Mouse (Mus musculus) midbrain, embryonic 12.5 days (tissue): ENCODE measurements at regions not wholly inside any gene's neighbourhood (a gene's known extent, or its start where the extent isn't known, plus 50 kb on each side); places are given as distances from the start of the nearest gene placed in this dataset.

Experiments
- ATAC-seq: fragments of 200-750 bp; cut with Nextera tagmentation; 2 replicates; pipeline ENCODE4 v1.8.0; 2017; ENCODE audit warnings: low read depth, moderate TSS enrichment, moderate library complexity; ENCODE audit not compliant: low FRiP score
- H3K27ac ChIP-seq: fragments of 300-500 bp; sonication (generic); replicated peaks from 2 replicates; pipeline ENCODE4 v1.5.1; 2016; ENCODE audit warnings: mild to moderate bottlenecking
- H3K27me3 ChIP-seq: fragments of 300-500 bp; sonication (generic); 2 replicates; pipeline ENCODE4 v1.6.1; 2016; ENCODE audit warnings: mild to moderate bottlenecking
- H3K36me3 ChIP-seq: fragments of 300-500 bp; sonication (generic); 2 replicates; pipeline ENCODE4 v1.6.1; 2016
- H3K4me1 ChIP-seq: fragments of 300-500 bp; sonication (generic); 2 replicates; pipeline ENCODE4 v1.6.1; 2016
- H3K4me2 ChIP-seq: fragments of 300-500 bp; sonication (generic); replicated peaks from 2 replicates; pipeline ENCODE4 v1.6.1; 2016; ENCODE audit warnings: mild to moderate bottlenecking, moderate library complexity
- H3K4me3 ChIP-seq: fragments of 300-500 bp; sonication (generic); 2 replicates; pipeline ENCODE4 v1.5.1; 2016; ENCODE audit warnings: mild to moderate bottlenecking
- H3K9ac ChIP-seq: fragments of 300-500 bp; sonication (generic); replicated peaks from 2 replicates; pipeline ENCODE4 v1.6.1; 2016; ENCODE audit warnings: mild to moderate bottlenecking, moderate library complexity
- H3K9me3 ChIP-seq: fragments of 300-500 bp; sonication (generic); 2 replicates; pipeline ENCODE4 v1.6.1; 2016; ENCODE audit warnings: mild to moderate bottlenecking
- WGBS: fragments of 180-500 bp; shearing (Covaris S2); methylation state at CpG from one replicate; pipeline ENCODE4 v1.1.7; 2016; 5-methylcytosine and 5-hydroxymethylcytosine counted together

- no peaks in the 10 kb centered on the region for H3K36me3 ChIP-seq
- 66% methylated on average over 3 of the region's 3 CpGs for WGBS
- peaks cover 6% of the 10 kb centered on the region; the same call in 1 of the 2 replicates for H3K4me1 ChIP-seq
- ATAC-seq = no peak
- no peak overlapping the region for H3K27ac ChIP-seq
- peaks cover 76% of the 10 kb centered on the region for H3K27me3 ChIP-seq
- H3K4me2 ChIP-seq = no peak overlapping the region
- no peak overlapping the region for H3K4me3 ChIP-seq
- no peaks in the 10 kb centered on the region for H3K9me3 ChIP-seq
- no peak overlapping the region for H3K9ac ChIP-seq
Measured at GRCm38 (mm10) chr5:146684429-146684828, 99.4 kb upstream of the Gpr12 start.

GRCm38 (mm10) chr5:146683554-146683953 lies 98.5 kb upstream of the Gpr12 start:
- Histone ChIP-seq H3K36me3 (no peaks in the 10 kb centered on the region), H3K27me3 (peaks cover 84% of the 10 kb centered on the region), H3K4me3 (no peak overlapping the region), H3K9ac (no peak overlapping the region), H3K27ac (no peak overlapping the region), H3K4me1 (peaks cover 12% of the 10 kb centered on the region), H3K9me3 (no peaks in the 10 kb centered on the region), H3K4me2 (no peak overlapping the region)
- WGBS = 65% methylated on average over 7 of the region's 8 CpGs
- ATAC-seq = no peak

GRCm38 (mm10) chr5:146682893-146683292 lies 97.9 kb upstream of the Gpr12 start:
- WGBS = 69% methylated on average over 5 of the region's 5 CpGs
- no peak for ATAC-seq
- Histone ChIP-seq H3K4me1 (peaks cover 16% of the 10 kb centered on the region), H3K9me3 (no peaks in the 10 kb centered on the region), H3K9ac (no peak overlapping the region), H3K27me3 (peaks cover 83% of the 10 kb centered on the region), H3K27ac (no peak overlapping the region), H3K4me3 (no peak overlapping the region), H3K4me2 (no peak overlapping the region), H3K36me3 (no peaks in the 10 kb centered on the region)

DNA sequence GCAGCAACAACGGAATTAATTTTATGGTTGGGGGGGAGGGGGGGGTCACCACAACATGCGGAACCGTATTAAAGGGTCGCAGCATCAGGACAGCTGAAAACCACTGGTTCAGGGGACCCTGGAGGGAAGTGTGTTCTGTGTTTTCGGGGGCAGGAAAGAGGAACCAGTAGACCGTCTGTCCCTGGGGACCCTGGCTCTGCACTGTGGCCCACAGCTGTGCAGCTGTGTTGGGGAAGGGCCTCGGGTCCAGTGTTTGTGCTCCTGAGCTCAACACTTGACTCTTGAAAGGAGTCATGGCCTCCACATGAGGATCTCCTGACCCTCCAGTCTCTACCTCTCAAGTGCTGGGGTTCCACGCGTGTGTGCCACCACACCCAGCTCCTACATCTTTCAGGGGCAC lies 96.5 kb upstream of the Gpr12 start:
- Histone ChIP-seq H3K9ac (no peak overlapping the region), H3K9me3 (no peaks in the 10 kb centered on the region), H3K27me3 (peaks cover 79% of the 10 kb centered on the region), H3K27ac (no peak overlapping the region), H3K4me1 (peaks cover 18% of the 10 kb centered on the region), H3K4me3 (no peak overlapping the region), H3K36me3 (no peaks in the 10 kb centered on the region), H3K4me2 (no peak overlapping the region)
- WGBS = 91% methylated on average over 9 of the region's 9 CpGs
- no peak for ATAC-seq

DNA sequence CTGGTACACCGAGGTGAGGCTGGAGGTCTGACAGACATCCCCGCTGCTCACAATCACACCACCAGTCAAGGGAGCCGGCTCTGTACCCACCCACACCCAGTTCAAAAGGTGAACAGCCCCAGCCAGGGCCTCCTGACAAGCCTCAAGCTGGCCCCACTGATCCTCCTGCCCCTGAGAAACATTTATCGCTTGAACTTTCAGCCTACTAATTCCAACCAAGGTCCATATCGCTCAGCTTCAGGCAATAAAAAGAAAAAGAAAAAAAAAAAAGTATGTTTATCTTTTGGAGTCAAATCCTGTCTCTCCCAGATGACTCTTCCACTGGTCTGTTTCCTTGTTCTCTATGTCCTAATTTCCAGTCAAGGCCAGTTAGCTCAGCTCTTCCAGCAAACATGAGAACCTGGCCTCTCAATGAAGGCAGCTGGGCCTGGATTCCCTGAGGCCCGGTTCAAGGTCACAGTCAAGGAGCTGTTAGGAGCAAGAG lies 94.2 kb upstream of the Gpr12 start:
- H3K4me3 ChIP-seq = no peak overlapping the region
- H3K36me3 ChIP-seq = no peaks in the 10 kb centered on the region
- H3K27ac ChIP-seq = no peak overlapping the region
- peaks cover 21% of the 10 kb centered on the region for H3K4me1 ChIP-seq
- H3K4me2 ChIP-seq = no peak overlapping the region
- WGBS = 77% methylated on average over 6 of the region's 6 CpGs
- peaks cover 78% of the 10 kb centered on the region for H3K27me3 ChIP-seq
- no peak for ATAC-seq
- H3K9me3 ChIP-seq = no peaks in the 10 kb centered on the region
- no peak overlapping the region for H3K9ac ChIP-seq

DNA sequence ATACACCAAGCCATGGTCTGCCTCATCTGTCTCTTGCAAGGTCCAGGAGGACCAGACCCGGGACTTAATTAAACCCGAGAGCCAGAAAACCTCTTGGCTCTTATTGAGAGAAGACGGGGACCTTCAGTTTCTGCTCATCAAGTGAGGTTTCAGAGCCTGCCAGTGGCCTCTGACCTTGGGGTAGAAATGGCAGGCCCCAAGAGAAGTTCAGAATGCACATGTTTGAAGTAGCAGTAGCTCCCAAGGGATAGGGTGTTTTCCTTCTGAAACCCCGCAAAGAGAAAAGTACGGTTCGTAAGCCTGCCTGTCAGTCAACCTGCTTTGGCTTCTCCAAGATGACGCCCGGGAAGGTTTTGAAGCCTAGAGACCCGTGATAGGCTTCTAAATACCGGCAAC lies 93.7 kb upstream of the Gpr12 start:
- Histone ChIP-seq H3K4me2 (no peak overlapping the region), H3K27ac (no peak overlapping the region), H3K4me1 (peaks cover 20% of the 10 kb centered on the region), H3K27me3 (peaks cover 81% of the 10 kb centered on the region), H3K36me3 (no peaks in the 10 kb centered on the region), H3K4me3 (no peak overlapping the region), H3K9me3 (no peaks in the 10 kb centered on the region), H3K9ac (no peak overlapping the region)
- no peak for ATAC-seq
- 75% methylated on average over 10 of the region's 10 CpGs for WGBS

GRCm38 (mm10) chr5:146678049-146678774 lies 93.2 kb upstream of the Gpr12 start:
- H3K9ac ChIP-seq = no peak overlapping the region
- H3K4me1 ChIP-seq = peaks cover 15% of the 10 kb centered on the region
- no peaks in the 10 kb centered on the region for H3K36me3 ChIP-seq
- no peaks in the 10 kb centered on the region for H3K9me3 ChIP-seq
- peak; percentile 70 for ATAC-seq
- H3K4me3 ChIP-seq = no peak overlapping the region
- no peak overlapping the region for H3K27ac ChIP-seq
- H3K4me2 ChIP-seq = no peak overlapping the region
- WGBS = 29% methylated on average over 13 of the region's 13 CpGs
- H3K27me3 ChIP-seq = peaks cover 81% of the 10 kb centered on the region

DNA sequence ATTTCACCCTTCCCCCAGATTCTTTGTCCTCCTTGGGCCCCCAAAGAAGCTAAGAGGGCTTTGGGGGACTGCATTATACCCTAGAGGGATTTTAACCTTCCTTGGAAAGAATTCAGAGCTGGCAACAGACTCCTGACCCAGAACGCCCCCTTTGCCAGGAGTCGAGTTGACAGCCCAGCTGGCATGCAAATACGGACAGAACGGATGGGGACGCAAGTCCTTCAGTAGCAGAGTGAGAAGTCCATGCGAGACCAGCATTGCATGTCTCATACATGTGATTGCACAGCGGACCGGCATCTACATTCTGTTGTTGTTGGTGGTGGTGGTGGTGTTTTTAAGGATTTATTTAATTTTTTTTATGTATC lies 92.1 kb upstream of the Gpr12 start:
- Histone ChIP-seq H3K4me1 (peaks cover 15% of the 10 kb centered on the region), H3K4me3 (no peak overlapping the region), H3K9ac (no peak overlapping the region), H3K4me2 (no peak overlapping the region), H3K9me3 (no peaks in the 10 kb centered on the region), H3K27me3 (peaks cover 81% of the 10 kb centered on the region), H3K36me3 (no peaks in the 10 kb centered on the region), H3K27ac (no peak overlapping the region)
- ATAC-seq = no peak
- 65% methylated on average over 8 of the region's 8 CpGs for WGBS

DNA sequence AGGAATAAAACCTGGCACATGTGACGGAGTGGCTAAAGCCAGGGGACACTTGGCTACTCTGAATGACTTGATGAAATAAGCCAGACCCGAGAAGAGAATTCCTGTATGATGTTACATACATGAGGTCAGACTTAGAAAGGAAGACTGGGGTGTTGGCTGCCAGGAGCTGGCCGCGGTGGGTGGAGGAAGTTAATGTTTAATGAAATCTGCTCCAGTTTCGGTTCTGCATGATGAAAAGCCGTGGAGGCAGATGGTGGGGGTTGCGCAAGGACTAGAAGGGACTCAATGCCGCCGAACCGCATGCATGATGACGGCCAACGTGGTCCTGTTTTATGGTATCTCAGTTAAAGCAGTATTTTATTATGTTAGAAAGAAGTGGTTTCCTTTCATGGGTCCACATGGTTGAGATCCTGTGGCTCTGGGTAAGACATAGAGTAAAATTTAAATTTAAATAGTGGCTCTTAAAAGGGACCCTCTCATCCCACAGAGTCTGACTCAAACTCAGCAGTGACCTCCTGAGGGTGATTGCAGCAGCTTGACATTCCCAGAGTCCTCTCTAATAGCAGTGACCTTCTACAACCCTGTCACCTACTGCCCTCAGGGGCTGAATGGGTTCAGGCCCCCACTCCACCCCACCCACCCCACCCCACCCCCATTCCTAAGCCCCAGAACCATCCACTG lies 91.6 kb upstream of the Gpr12 start:
- no peak for ATAC-seq
- WGBS = 85% methylated on average over 12 of the region's 12 CpGs
- H3K4me3 ChIP-seq = no peak overlapping the region
- peaks cover 76% of the 10 kb centered on the region for H3K27me3 ChIP-seq
- H3K9ac ChIP-seq = no peak overlapping the region
- peaks cover 15% of the 10 kb centered on the region for H3K4me1 ChIP-seq
- no peak overlapping the region for H3K4me2 ChIP-seq
- no peak overlapping the region for H3K27ac ChIP-seq
- no peaks in the 10 kb centered on the region for H3K9me3 ChIP-seq
- H3K36me3 ChIP-seq = no peaks in the 10 kb centered on the region

DNA sequence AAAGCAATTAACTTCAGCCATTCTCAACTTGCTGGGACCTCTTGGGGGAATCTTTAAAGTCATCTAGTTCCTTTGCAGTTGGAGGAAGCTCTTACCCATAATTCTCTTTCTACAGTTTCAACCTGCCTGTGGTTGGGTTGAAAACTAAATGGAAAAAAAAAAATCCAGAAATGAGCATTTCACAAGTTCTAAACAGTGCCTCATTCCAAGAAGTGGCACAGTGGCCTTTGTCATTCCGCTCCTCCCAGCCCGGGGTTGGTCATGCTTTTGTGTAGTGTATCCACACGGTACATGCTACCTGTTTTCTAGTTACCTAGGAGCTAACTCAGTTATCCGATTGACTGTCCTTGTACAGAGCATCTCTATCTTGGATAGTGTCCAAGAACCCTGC lies 90.8 kb upstream of the Gpr12 start:
- ATAC-seq = no peak
- Histone ChIP-seq H3K27me3 (peaks cover 69% of the 10 kb centered on the region), H3K4me3 (no peak overlapping the region), H3K36me3 (no peaks in the 10 kb centered on the region), H3K27ac (no peak overlapping the region), H3K9ac (no peak overlapping the region), H3K4me1 (peaks cover 15% of the 10 kb centered on the region), H3K4me2 (no peak overlapping the region), H3K9me3 (no peaks in the 10 kb centered on the region)
- 90% methylated on average over 4 of the region's 4 CpGs for WGBS

DNA sequence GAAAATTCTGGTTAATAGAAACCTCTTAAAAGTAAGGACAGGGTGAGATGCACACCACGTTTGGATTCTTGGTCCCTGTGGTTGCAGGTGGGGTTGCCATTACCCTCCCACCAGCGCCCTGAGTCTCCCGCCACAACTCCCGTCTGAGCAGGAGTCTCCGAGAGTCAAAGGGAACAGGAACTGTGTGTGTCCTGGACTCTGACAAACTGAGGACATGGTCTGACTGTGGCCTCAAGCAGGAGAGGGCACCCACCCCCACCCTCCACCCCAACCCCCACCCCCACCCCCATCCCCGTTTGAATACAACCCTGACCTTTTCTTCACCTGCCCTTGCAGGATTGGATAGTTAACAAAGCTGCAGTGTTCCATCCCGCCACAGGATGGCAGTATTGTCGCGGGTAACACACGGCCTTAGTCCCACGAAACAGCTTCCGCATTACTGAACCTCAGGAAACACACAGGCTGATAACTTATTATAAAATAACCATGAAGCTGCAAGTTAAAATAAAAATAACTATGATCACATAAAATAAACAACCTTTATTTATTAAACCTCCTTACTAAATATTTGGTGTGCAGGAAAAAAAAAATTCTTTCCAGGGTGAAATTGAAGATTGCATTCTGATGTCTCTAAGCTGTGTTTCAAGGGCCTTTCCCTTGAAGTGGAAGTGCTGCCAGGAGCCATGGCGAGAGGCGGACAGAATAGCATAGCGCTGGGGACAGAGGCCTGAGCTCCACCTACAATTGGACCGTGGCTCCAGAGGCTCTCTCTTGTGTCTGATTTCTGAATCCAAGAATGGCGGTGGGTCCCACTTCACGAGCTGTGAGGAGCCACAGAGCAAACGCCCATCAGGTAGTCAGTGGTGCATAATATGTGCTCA lies 90.2 kb upstream of the Gpr12 start:
- H3K4me2 ChIP-seq = no peak overlapping the region
- H3K27me3 ChIP-seq = peaks cover 62% of the 10 kb centered on the region
- peaks cover 15% of the 10 kb centered on the region for H3K4me1 ChIP-seq
- H3K36me3 ChIP-seq = no peaks in the 10 kb centered on the region
- no peak overlapping the region for H3K4me3 ChIP-seq
- ATAC-seq = peak; percentile 50
- H3K9ac ChIP-seq = no peak overlapping the region
- WGBS = 22% methylated on average over 19 of the region's 19 CpGs
- H3K27ac ChIP-seq = no peak overlapping the region
- H3K9me3 ChIP-seq = no peaks in the 10 kb centered on the region

DNA sequence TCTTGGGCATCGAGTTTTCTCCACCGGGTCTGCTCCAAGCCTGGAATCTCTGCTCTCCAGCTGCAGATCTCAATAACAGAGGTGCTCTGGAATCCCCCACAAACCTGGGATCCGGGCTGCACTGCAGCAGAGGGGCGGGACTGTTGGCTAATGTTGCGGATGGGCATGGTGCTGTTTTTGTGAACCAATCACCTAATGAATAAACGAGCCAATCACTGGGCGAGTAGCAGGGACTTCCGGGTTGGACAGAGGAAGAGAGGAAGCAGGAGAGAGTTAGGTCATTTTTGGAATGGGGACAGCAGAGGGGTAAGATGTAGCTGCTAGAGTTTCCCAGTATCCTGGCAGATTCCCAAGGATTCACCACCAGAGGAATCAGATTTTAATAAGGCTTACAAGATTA lies 76.7 kb upstream of the Gpr12 start:
- no peaks in the 10 kb centered on the region for H3K4me1 ChIP-seq
- H3K27ac ChIP-seq = no peak overlapping the region
- 80% methylated on average over 8 of the region's 8 CpGs for WGBS
- no peak overlapping the region for H3K4me3 ChIP-seq
- no peak overlapping the region for H3K4me2 ChIP-seq
- 0 out of 2 replicates have a peak, but pooled peaks cover 3% of the 10 kb centered on the region for H3K9me3 ChIP-seq
- no peak overlapping the region for H3K9ac ChIP-seq
- ATAC-seq = no peak
- H3K27me3 ChIP-seq = no peaks in the 10 kb centered on the region
- H3K36me3 ChIP-seq = no peaks in the 10 kb centered on the region
